Mouse (Mus musculus): Measurements from ENCODE around the gene Cbx4.

The Cbx4 gene

GRCm38 (mm10) chr11:119054351-119055345, 31.4 kb downstream of the Cbx4 start:
- peak; percentile 33 for DNase-seq

- peak; percentile 26 for DNase-seq
These were observed 32.2 kb downstream of the Cbx4 start for GRCm38 (mm10) chr11:119053738-119054350.

- DNase-seq, result peak; percentile 58
These were observed 32.8 kb downstream of the Cbx4 start for GRCm38 (mm10) chr11:119053257-119053670.

- DNase-seq, result peak; percentile 53
These were observed 33.3 kb downstream of the Cbx4 start for GRCm38 (mm10) chr11:119052661-119053256.

- DNase-seq, result peak; percentile 54
These were observed 33.9 kb downstream of the Cbx4 start for GRCm38 (mm10) chr11:119051927-119052660.

GRCm38 (mm10) chr11:119051426-119051825, 34.6 kb downstream of the Cbx4 start:
- peak; percentile 14 for DNase-seq

- DNase-seq, result no peak
These were observed 35.7 kb downstream of the Cbx4 start for GRCm38 (mm10) chr11:119050361-119050760.

GRCm38 (mm10) chr11:119048133-119048510, 37.9 kb downstream of the Cbx4 start:
- no peak for DNase-seq

- peak; percentile 13 for DNase-seq
These were observed 38.5 kb downstream of the Cbx4 start for GRCm38 (mm10) chr11:119047261-119048132.

- DNase-seq, result peak; percentile 30
These were observed 39.3 kb downstream of the Cbx4 start for GRCm38 (mm10) chr11:119046601-119047245.

- DNase-seq, result peak; percentile 30
These were observed 41.3 kb downstream of the Cbx4 start for GRCm38 (mm10) chr11:119044551-119045337.

- DNase-seq, result peak; percentile 15
These were observed 42.1 kb downstream of the Cbx4 start for GRCm38 (mm10) chr11:119043761-119044550.

- DNase-seq, result no peak
These were observed 42.8 kb downstream of the Cbx4 start for GRCm38 (mm10) chr11:119043273-119043540.

- DNase-seq, result no peak
These were observed 43.4 kb downstream of the Cbx4 start for GRCm38 (mm10) chr11:119042466-119043272.

- DNase-seq, result no peak
These were observed 44.1 kb downstream of the Cbx4 start for GRCm38 (mm10) chr11:119041750-119042465.

GRCm38 (mm10) chr11:119041325-119041716, 44.7 kb downstream of the Cbx4 start:
- no peak for DNase-seq

- peak; percentile 100 for DNase-seq
These were observed 45.3 kb downstream of the Cbx4 start, which contains the start of gene Cbx8 for GRCm38 (mm10) chr11:119040600-119041324. TSS of gene Cbx8 (minus strand) at chr11:119040969.

Data from cerebellum, adult 11-12 months (tissue).